Mouse (Mus musculus): ENCODE measurements around the gene Olfr568.

The Olfr568 gene

GRCm38 (mm10) chr7:102876822-102877221, at the start of gene Olfr568:
Gene Olfr568 (plus strand): TSS chr7:102877122.
- DNase-seq (ENCODE audit: low spot score in 2 of 2), result no peak

GRCm38 (mm10) chr7:102855807-102856206, 21.1 kb upstream of the Olfr568 start:
- no peak for DNase-seq (ENCODE audit: low spot score in 2 of 2)

GRCm38 (mm10) chr7:102858665-102859064, 18.3 kb upstream of the Olfr568 start, which contains the start of gene Olfr566:
Gene Olfr566 (minus strand): TSS chr7:102858765.
- no peak for DNase-seq (ENCODE audit: low spot score in 2 of 2)

- no peak for DNase-seq (ENCODE audit: low spot score in 2 of 2)
Measured at GRCm38 (mm10) chr7:102890782-102891181, 13.9 kb downstream of the Olfr568 start, which contains the start of gene Olfr569. Gene Olfr569 (minus strand): TSS chr7:102890882.

- DNase-seq (ENCODE audit: low spot score in 2 of 2), result no peak
Measured at GRCm38 (mm10) chr7:102915261-102915660, 38.3 kb downstream of the Olfr568 start.

- DNase-seq (ENCODE audit: low spot score in 2 of 2), result no peak
Measured at GRCm38 (mm10) chr7:102916405-102916804, 39.5 kb downstream of the Olfr568 start.

GRCm38 (mm10) chr7:102917032-102917875, 40.3 kb downstream of the Olfr568 start, which contains the start of gene Olfr571:
Gene Olfr571 (minus strand): TSS chr7:102917536.
- DNase-seq (ENCODE audit: low spot score in 2 of 2), result no peak

- DNase-seq (ENCODE audit: low spot score in 2 of 2), result no peak
Measured at GRCm38 (mm10) chr7:102919632-102920031, 42.7 kb downstream of the Olfr568 start.

GRCm38 (mm10) chr7:102924109-102924508, 47.2 kb downstream of the Olfr568 start, which contains the start of gene Olfr572:
Gene Olfr572 (plus strand): TSS chr7:102924409.
- DNase-seq (ENCODE audit: low spot score in 2 of 2), result no peak

GRCm38 (mm10) chr7:102927105-102927504, 50.2 kb downstream of the Olfr568 start:
- no peak for DNase-seq (ENCODE audit: low spot score in 2 of 2)
